Mouse (Mus musculus) T-helper 17 cell (primary cell): ENCODE results near the gene Jag1.

Experiments used
- in situ Hi-C, 2 experiments: fragments of 300-600 bp; cut with MboI, MseI; formaldehyde crosslinking; loops; 1 replicate in 1 of 2; 2 replicates in 1 of 2; pipeline ENCODE4 v1.15.1; 2025; ENCODE audit warnings: high pct_unique_total_duplicates in 2 of 2

The Jag1 gene

DNA sequence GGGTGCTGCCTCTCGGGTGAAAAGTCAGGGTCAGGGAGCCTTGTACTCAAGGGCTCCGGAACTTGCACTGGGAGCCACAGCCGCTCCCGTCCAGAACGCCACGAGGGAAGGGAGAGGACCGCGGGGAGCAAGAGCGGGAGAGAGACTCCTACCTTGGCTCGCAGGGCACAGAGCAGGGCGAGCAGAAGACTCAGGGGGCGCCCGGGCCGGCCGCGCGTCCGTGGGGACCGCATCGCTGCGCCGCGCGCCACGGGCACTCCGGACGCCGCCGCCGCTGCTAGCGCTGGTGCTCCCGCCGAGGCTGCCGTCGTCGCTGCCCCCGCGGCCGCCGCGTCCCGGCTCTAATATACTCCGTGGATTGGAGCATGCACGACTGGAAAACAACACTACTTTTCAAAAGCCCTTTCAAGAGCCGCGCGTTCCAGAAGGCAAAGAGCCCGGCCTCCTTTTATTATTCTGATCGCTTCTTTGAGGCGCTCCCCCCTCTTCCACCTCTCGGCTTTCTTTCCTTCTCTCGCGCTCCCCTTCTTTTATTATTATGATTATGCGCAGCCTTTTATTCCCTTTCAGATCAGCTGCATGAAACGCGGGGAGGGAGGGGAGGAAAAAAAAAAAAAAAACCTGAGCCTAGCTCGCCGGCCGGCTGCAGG is at the start of gene Jag1:
Gene Jag1, minus strand, starts transcription at position 620 of the 650 bp plus-strand sequence.
- in situ Hi-C loops = loop anchor here in 1 of 2 experiments (10.0 kb wide), 1 partner anchor 1461 kb away; the partner anchor contains the start of gene Plcb4

DNA sequence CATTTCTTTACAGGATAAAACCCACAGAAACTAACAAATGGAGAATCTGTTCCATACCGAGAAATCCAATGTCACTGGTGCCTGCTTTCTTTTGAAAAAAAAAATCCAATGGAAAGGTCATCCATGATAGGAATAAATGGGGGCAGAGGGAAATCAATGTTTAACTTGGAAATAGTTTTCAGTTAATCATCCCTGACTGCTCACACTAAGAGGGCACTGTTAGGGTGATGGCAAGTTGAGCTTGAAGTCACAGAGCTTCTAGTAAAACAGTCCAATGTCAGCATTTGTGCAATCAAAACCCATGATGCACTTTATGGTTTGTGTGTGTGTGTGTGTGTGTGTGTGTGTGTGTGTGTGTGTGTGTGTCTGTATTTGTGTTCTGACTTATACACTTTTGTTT is 39.6 kb upstream of the Jag1 start:
- in situ Hi-C loops = no loop called here

DNA sequence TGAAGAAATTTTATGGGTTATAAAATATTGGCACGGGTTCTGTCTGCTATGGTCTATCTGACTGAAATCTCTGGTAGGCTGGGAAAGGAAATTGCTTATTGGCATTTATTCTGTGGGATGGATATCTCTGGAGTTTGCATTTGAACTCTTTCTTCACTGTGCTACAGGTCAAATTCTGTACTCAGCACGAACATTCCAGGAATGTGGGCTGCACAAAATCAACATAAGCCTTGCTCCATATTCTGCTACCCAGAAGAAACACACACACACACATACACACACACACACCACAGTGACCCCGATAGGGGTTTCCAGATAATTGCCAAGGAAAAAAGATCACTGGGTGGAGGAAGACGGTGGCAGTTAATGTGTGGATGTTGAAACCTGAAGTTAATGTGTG is 37.4 kb upstream of the Jag1 start:
- in situ Hi-C loops = no loop called here

DNA sequence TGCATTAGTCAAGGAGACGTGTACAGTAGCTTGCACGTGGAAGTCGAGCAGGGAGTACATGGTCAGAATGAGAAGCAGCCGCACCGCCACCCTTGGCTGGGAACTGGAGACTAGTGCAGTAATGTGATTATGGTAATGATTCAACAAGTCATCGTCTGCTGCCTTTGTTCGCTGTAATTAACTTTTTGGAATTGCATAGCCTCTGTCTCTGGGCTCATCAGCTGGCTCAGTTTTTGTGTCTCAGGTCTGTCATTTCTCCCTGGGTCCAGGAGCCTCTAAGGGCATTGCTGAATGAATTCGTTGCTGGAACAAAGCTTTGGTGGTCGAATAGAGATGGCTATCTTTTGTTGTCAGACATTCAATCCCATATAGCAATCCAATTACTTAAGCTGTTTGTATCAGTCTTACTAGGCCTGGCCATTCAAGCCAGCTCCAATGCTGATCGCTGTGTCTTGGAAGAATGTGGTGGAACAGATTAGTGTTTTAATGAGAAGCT is 36.8 kb upstream of the Jag1 start:
- in situ Hi-C loops = no loop called here

DNA sequence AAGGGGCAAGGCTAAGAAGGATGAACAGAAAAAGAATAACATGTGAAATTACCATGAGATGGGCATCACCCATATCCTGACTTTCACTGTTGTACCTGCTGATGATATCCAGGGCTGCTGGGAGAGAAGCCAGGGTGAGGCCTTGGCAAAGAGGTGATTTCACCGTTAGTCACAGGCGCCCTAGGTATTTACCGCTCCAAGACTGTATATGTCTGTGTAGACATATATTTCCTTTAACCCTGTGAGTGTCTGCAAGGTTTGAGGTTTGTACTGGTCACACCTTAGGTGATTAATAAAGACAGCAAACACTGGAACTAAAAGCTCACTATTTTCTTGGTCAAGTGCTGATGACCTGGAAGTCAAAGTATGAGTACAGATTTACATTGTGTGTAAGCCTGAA is 34.5 kb upstream of the Jag1 start:
- in situ Hi-C loops = no loop called here

DNA sequence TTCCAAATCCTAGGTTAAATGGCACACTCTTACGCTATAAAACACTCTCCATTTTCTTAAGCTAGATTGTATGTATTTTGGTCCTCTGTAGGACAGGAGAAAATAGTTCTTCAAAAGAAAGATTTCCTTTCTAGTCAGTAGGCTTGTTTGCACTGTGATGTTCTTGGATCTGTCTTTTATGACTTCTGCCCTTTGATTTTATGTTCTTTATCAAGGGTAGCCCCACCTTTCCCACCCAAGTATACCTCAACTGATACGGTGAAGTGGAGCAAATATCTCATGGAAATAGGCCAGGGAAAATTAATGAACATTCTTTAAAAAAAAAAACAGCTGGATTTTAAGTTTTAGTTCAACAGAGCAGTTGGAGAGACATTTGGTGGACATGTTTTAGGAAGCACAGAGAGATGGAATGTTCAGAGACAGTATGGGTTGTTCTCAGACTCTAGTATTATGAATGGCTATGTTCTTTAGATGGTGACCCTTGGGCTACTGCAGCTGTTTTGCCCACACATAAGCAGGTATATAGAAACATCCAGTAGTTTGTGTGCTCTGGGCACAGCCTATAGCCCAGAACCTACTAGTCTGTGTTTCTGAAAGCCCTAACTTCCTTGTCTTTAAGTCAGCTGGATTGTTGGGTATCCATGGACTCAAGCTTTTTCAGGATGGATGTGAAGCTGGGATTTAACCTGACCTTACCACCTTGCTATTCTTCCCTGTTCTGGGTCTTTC is 30.7 kb upstream of the Jag1 start:
- in situ Hi-C loops = loop anchor here in 1 of 2 experiments (10.0 kb wide), 2 partner anchors 742 to 1592 kb away; no protein-coding TSS in a partner anchor

DNA sequence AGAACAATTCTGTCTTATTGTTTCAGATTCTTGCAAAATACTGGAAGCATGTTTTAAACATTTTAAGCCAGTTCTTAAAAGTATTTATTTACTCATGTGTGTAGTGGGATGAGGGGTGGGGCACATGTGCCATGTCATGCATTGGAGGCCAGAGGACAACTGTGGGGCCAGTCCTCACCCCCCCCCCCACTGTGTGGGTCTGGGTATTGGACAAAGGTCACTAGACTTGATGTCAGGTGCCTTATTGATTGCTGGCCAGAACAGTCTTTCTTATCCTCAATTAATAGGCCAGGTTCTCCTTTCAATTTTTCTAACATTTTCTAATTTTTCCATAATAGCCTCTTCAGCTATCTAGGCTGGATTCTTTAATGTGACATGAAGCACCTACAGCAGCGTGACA is 21.6 kb upstream of the Jag1 start:
- in situ Hi-C loops = no loop called here

DNA sequence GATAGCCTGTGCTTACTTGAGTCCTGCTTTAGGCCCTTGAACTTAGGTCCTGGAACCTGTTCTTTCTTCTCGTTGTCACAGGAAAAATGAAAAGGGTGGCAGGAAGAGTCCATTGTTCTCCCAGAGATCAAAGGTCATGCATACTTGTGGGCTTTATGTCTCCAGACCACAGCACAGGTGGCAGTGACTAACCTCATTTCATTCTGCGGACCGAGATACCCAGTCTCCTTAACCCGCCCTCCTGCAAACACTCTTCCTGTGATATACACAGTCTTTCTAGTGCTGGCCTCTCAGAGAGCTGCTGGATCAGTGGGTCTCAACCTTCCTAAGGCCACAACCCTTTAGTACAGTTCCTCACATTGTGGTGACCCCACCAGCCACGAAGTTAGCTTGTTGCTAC is 17.6 kb upstream of the Jag1 start:
- in situ Hi-C loops = no loop called here

DNA sequence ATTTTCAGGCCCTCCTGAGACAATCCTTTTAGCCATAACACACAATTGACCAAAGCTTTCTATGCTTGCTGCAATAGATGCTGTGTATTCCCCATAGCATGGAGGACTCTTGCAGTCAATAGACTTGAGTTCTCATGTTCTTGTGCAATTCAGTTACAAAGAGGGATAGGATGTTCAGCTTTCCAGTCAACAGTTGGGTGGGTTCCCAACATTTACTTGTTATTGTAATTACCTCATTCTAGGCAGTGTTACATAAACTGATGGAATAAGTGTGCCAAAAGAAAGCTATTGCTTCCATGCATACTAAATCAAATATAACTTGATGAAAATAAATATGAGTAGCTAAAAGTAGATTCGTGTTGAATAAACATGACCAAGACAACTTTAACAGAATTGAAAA is 8.4 kb upstream of the Jag1 start:
- in situ Hi-C loops = no loop called here

DNA sequence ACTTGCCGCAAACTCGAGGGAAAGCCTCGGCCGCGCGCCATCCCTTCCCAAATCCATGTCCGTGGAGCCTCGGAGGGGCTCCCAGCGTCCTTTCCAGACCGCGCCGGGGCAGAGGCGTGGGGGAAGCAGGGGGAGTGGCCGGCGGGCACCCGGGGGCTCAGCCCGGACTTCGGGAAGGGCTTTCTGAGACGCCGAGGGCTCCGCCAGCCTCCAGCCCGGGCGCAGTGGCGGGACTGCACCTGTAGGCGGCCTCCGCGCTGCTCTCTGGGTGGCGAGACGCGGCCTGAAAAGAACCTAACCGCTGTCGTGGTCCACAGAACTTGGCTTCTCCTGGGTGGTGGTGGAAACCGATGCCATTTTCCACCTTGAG is 862 bp upstream of the Jag1 start:
- in situ Hi-C loops = loop anchor here in 1 of 2 experiments (10.0 kb wide), 1 partner anchor 1463 kb away; the partner anchor contains the start of gene Plcb4

DNA sequence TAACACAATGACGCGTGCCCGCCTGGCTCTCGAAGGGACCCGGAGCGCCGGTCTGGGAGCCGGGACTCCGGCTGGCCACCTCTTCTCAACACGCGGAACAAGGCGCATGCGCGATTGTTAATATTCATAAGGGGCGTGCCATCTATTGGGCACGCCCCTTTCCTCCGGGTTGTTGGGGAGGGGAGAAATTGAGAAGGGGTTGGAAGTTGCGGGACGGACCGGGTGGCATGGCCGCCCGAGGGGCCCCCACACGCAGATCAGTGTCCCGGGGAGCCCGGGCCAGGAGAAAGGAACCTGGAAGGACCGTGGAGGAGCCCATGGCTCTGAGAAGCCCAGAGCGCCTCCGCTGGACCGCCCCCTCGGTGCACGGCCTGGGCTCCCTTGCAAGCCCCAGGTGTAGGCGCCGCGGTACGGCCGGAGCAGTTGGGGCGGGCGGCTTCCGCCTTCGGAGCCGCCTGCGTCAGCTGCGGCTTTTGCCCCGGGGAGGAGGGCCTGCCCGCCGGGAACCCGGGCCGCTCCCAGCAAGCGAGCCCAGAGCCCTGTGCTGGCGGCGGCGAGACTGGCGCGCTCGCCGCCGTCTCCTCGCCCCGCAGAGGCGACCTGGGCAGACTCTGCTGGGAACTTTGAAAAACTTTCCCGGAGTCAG is 354 bp upstream of the Jag1 start:
- in situ Hi-C loops = loop anchor here in 1 of 2 experiments (10.0 kb wide), 1 partner anchor 1462 kb away; the partner anchor contains the start of gene Plcb4

DNA sequence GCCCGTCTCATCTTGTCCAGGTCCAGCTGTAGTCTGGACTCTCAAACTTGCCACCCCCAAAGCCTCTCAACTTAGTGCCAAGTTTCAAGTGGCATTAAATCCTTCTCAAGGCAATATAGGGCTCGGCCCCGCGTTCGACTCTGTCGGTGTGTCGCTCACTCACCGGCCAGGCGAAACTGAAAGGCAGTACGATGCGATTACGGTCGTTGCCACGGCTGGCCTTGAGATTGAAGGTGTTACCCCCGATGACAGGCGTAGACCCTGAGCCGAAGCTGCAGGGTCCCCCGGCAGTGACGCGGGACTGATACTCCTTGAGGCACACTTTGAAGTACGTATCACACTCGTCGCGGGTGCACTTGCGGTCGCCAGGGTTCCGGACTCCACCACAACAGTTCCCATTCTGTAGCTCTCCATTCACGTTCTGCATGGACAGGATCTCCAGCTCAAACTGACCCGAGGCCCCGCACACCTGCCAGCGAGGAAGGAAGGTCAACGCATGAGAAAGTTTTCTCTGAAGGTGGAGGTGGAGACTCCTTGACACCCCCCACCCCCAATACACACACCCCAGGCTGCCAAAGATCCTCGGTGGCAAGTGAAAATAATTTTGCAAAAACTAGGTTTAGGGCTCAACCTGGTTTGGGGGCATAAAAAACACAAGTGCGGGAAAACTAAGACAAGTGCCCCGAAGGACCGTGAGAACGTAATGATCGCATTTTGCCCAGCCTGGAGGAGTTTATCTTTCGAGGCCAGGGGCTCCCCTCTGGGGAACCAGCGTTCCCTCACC is 1.0 kb downstream of the Jag1 start:
- in situ Hi-C loops = loop anchor here in 1 of 2 experiments (10.0 kb wide), 1 partner anchor 1461 kb away; the partner anchor contains the start of gene Plcb4

DNA sequence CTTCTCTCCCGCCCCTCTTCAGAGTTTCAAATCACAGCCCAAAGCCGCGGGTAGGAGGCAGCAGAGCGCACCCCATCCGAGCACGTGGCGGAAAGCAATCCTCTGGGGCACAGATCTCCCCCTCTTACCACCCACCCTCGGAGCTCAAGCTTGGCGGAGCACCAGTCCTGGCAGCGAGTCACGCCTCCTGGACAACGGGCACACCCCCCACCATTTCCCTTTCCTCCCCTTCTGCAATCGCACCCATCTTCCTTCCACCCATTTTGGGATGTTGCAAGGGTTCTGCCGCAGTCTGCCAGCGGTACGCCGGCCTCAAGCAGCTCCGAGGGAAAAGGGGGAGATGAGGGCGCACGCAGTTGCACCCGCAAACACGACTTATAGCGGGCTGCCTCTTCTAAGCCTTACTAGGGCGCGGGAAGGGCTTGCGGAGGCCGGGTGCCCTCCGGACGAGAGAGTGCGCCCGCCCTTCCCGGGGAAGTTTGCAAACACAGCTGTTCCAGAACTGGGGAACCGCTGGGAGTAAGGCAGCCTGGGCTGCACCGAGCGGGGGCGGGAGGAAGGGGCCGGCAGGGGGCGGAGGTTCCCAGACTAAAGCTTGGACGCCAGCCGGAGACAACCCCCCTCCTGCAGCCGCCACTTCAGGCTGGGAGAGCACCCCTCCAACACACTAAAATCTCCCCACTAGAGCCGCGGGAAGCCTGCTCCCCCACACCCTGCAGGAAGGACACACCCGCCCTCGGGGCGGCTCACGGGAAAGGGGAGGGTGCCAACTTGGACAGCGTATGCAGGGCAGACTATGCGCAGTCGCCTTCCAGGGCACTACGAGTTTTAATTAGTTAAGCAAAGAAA is 2.0 kb downstream of the Jag1 start:
- in situ Hi-C loops = loop anchor here in 1 of 2 experiments (10.0 kb wide), 1 partner anchor 1460 kb away; the partner anchor contains the start of gene Plcb4

DNA sequence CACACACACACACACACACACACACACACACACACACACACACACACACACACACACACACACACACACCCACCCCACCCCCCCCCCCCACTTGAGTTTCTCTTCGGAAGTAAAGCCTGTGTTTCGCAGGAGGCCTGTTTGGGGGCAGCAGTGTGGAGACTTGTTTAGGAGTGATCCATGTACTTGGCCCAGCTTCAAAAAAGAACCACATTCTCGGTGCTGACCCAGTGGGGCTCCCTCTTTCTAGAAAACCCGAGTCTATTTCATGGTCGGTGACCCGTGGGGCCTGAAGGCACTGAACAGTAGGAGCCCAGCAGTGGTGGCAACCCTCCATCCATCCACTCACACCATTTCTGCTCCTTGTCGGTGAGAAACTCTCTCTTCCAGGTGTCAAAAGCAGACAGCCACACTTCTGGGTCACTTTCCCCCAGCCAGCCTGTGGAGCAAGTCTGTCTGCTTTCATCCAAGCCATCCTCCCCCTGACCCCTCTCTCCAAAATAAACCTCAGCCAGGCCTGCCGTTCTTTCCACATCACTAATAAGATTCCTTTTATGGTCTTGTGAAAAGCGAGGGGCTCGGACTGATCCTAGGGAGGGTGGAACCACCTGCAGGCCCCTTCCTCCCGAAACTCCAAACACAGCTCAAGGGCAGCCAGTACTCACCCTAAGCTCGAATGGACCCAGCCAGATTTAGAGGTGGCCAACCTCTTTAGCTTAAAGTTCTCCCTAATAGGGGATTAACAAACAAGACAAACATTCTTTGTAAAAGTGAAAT is 3.0 kb downstream of the Jag1 start:
- in situ Hi-C loops = loop anchor here in 1 of 2 experiments (10.0 kb wide), 1 partner anchor 1459 kb away; the partner anchor contains the start of gene Plcb4

DNA sequence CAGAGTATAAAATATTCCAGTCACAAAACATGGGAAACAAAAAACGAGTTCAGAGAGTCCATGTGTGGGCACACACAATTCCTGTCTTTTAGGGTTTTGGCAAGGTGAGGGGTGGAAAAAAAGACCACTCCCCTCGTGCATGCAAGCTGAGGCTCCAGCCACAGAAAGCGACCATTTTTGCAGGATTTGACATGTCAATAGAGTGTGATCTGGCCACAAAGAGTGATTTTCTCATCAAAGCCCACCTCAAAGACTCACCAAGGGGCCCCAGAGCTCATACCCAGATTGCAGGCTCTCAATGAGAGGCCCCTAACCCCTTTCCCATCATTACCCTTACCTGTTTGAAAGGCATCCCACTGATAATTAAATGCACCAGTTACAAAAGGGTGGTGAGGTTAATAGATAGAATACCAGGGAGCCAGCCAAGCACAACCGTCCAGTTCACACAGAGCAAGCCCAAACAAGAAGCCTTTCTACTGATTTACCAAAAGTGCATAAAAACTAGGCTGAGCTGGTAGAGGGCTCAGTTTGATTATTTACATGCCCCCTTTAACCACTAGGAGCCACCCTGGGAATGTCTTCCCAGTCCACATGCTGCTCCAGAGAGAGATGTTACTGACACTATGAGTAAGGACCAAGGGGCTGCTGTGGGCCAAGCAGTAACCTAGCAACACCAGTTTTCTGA is 6.1 kb downstream of the Jag1 start:
- in situ Hi-C loops = loop anchor here in 1 of 2 experiments (10.0 kb wide), 1 partner anchor 1456 kb away; the partner anchor contains the start of gene Plcb4

DNA sequence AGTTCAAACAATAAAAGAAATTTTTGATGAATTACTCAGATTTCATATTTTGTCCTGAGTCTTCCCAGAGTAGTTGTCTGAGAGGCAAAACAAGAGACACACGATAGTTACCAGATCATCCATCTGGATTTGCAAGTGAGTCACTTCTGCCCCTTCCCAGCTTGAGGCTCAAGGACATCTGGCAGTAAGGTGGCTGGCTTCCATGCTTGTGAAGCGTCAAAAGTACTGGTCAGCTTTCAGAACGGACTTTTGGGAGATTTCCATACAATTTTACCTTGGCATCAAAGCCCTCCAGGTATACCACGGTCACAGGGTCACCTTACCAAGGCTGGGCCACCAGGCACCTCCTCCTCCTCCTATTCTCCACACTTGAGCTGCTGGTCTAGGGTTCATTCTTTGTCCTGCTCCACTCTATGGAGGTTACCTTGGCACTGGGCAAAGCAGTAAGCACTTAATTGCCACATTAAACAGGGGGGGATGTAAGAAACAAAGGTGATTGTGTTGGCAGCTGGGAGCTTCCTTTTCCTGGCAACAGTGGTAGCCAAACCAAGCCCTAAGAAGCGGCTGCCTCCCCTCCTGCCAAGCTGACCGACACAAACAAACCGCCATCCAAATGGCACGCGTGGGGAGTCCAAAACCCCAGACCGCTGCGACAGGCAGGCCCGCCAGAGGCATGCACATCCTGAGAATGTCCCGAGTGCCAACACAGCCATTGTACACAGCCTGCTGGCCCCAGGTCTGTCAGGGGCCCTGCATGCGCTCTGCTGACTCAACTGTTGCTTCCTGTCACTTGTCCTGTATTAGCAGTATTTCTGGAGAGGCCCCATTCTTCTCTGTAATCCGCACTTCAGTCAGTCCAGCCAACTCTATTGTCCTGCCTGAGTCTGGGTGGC is 6.9 kb downstream of the Jag1 start:
- in situ Hi-C loops = loop anchor here in 1 of 2 experiments (10.0 kb wide), 1 partner anchor 1455 kb away; the partner anchor contains the start of gene Plcb4

DNA sequence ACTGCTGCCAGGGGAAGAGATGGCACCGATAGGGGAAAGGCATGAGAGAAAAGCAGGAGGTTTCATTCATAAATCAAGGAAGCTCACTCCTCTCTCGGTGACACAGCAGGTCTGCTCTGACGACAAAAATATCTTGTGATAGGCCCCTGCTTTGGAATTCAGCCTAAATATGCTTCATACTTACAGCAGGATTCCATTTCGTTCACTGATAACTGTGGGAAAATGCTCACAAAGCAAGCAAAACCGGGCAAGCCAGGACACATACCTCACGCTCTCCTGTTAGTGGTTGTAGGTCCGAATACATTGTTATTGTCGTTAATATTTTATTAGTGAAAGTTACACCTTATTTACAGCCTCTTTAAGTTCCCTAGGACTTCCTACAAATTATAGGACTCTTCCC is 8.5 kb downstream of the Jag1 start:
- in situ Hi-C loops = no loop called here

DNA sequence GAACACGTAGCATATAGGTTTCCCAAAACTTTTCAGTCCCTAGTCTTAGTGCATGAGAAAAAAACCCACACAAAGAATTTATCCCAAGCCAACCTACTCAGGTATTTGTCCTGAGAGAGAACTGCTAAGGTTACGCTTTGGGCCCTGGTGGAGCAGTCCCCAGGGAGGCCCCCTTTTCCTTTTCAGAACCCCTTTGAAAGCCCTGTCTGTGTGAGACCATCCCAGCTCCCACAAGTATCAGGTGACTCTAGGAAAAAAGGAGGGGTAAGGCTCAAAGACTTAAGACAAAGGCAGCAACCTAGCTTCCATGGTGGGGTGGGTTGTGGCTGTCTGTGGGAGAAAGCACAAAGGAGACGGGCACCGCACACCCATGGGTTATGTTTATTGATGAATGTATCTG is 9.2 kb downstream of the Jag1 start:
- in situ Hi-C loops = no loop called here
